Mouse (Mus musculus) thymus, adult 18-20 months (tissue): ENCODE measurements around the gene Eif4e2.
A peak's percentile ranks its signal among the peaks of the same experiment; 100 is the strongest.

Experiments used
- DNase-seq, 2 experiments: peaks; one replicate each; pipeline ENCODE4 v3.0.0; 2022; ENCODE audit warnings: mixed read lengths in 2 of 2

The Eif4e2 gene

GRCm38 (mm10) chr1:87213735-87214704, at the start of gene Eif4e2:
Gene Eif4e2 (plus strand): TSS chr1:87213914.
- DNase-seq: peak; percentile 89 to 90

GRCm38 (mm10) chr1:87164164-87164795, 49.4 kb upstream of the Eif4e2 start:
- DNase-seq: no peak

GRCm38 (mm10) chr1:87164796-87165184, 48.9 kb upstream of the Eif4e2 start:
- DNase-seq: no peak

- DNase-seq: no peak
Measured at GRCm38 (mm10) chr1:87170458-87170857, 43.3 kb upstream of the Eif4e2 start.

GRCm38 (mm10) chr1:87171312-87171711, 42.4 kb upstream of the Eif4e2 start:
- DNase-seq: no peak

- DNase-seq: no peak
Measured at GRCm38 (mm10) chr1:87172316-87172715, 41.4 kb upstream of the Eif4e2 start.

- peak; percentile 28 to 41 for DNase-seq
Measured at GRCm38 (mm10) chr1:87174006-87174955, 39.4 kb upstream of the Eif4e2 start.

GRCm38 (mm10) chr1:87175852-87176292, 37.8 kb upstream of the Eif4e2 start:
- no peak for DNase-seq

GRCm38 (mm10) chr1:87180896-87181295, 32.8 kb upstream of the Eif4e2 start:
- DNase-seq: no peak

- no peak for DNase-seq
Measured at GRCm38 (mm10) chr1:87183013-87183412, 30.7 kb upstream of the Eif4e2 start, which contains the start of gene Prss56. Gene Prss56 (plus strand): TSS chr1:87183313.

- no peak for DNase-seq
Measured at GRCm38 (mm10) chr1:87183998-87184750, 29.5 kb upstream of the Eif4e2 start.

GRCm38 (mm10) chr1:87184751-87185139, 29.0 kb upstream of the Eif4e2 start:
- DNase-seq: peak in 1 of 2 experiments; percentile 29

GRCm38 (mm10) chr1:87185526-87185925, 28.2 kb upstream of the Eif4e2 start:
- no peak for DNase-seq

GRCm38 (mm10) chr1:87186261-87187036, 27.3 kb upstream of the Eif4e2 start:
- DNase-seq: no peak

- no peak for DNase-seq
Measured at GRCm38 (mm10) chr1:87187037-87187355, 26.7 kb upstream of the Eif4e2 start.

- DNase-seq: no peak
Measured at GRCm38 (mm10) chr1:87190429-87190828, 23.3 kb upstream of the Eif4e2 start, which contains the start of gene Chrnd. Gene Chrnd (plus strand): TSS chr1:87190607.

- DNase-seq: no peak
Measured at GRCm38 (mm10) chr1:87197296-87197695, 16.4 kb upstream of the Eif4e2 start.

GRCm38 (mm10) chr1:87198119-87199065, 15.3 kb upstream of the Eif4e2 start:
- no peak for DNase-seq

GRCm38 (mm10) chr1:87200811-87201210, 12.9 kb upstream of the Eif4e2 start:
- no peak for DNase-seq

- DNase-seq: no peak
Measured at GRCm38 (mm10) chr1:87201848-87202247, 11.9 kb upstream of the Eif4e2 start.
